Mouse (Mus musculus): ENCODE results near the gene Cit. TPM values are rescaled to one million over a fixed set of nuclear protein-coding genes. Genes with fewer than 3 reads are reported as not detected.

The Cit gene
- polyA plus RNA-seq, 1 experiment = 8.5 TPM

- TF ChIP-seq POLR2A (IDR thresholded peaks at IDR 0.05; ENCODE audit: insufficient read length, low read depth) (no peak), MYOG (IDR thresholded peaks at IDR 0.05; ENCODE audit: control insufficient read depth in 1 of 3, insufficient read depth in 1 of 3, insufficient read length in 2 of 3, low read depth in 2 of 3) (no peak)
- Histone ChIP-seq H3K36me3 (ENCODE audit: control insufficient read depth, insufficient read depth) (no peaks in the 10 kb centered on the region), H3K4me2 (ENCODE audit: low read depth) (no peak overlapping the region), H3K27me3 (ENCODE audit: control insufficient read depth, insufficient read depth, insufficient read length) (no peaks in the 10 kb centered on the region), H3ac (ENCODE audit: control insufficient read depth, insufficient read length) (no peak overlapping the region), H3K79me2 (ENCODE audit: control insufficient read depth, insufficient read depth) (no peaks in the 10 kb centered on the region), H3K4me3 (no peak overlapping the region)
Observed at GRCm38 (mm10) chr5:115977757-115978156, 132.7 kb downstream of the Cit start.

- no peak overlapping the region for H3ac ChIP-seq (ENCODE audit: control insufficient read depth, insufficient read length)
- H3K27me3 ChIP-seq (ENCODE audit: control insufficient read depth, insufficient read depth, insufficient read length) = no peaks in the 10 kb centered on the region
- no peaks in the 10 kb centered on the region for H3K36me3 ChIP-seq (ENCODE audit: control insufficient read depth, insufficient read depth)
- no peaks in the 10 kb centered on the region for H3K79me2 ChIP-seq (ENCODE audit: control insufficient read depth, insufficient read depth)
- H3K4me2 ChIP-seq (ENCODE audit: low read depth) = no peak overlapping the region
- TF ChIP-seq TCF3 (IDR thresholded peaks at IDR 0.05; ENCODE audit: insufficient read length, low read depth) (no peak), SRF (IDR thresholded peaks at IDR 0.05; ENCODE audit: control insufficient read depth, insufficient read length, low read depth) (no peak), USF1 (IDR thresholded peaks at IDR 0.05; ENCODE audit: low read depth) (no peak)
- H3K4me3 ChIP-seq = no peak overlapping the region
Observed at GRCm38 (mm10) chr5:115978255-115978654, 133.2 kb downstream of the Cit start.

DNA sequence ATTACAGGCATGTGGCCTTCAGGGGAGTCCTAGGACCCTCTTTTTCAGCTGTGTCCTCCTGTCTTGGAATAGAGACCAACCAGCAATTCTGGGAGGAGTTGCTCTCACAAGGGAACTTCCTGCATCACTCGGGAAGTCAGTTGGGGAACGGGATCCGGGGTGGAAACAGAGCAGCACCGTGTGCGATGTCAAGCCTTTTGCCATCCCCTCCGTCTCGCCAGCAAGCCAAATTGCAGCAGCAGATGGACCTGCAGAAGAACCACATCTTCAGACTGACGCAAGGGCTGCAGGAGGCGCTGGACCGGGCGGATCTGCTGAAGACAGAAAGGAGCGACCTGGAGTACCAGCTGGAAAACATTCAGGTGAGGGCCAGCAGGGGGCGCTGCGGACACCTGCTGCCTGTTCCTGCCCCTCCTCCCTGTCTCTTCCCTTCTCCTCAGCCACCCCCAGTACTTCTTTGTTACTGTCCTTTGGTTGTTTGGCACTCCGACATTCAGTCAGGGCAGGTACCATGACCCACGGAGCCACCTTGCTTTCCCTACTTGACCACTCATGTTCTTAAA lies 134.1 kb downstream of the Cit start:
- no peak overlapping the region for H3K4me3 ChIP-seq
- no peak overlapping the region for H3K4me2 ChIP-seq (ENCODE audit: low read depth)
- no peaks in the 10 kb centered on the region for H3K36me3 ChIP-seq (ENCODE audit: control insufficient read depth, insufficient read depth)
- H3K27me3 ChIP-seq (ENCODE audit: control insufficient read depth, insufficient read depth, insufficient read length) = no peaks in the 10 kb centered on the region
- no peaks in the 10 kb centered on the region for H3K79me2 ChIP-seq (ENCODE audit: control insufficient read depth, insufficient read depth)
- no peak overlapping the region for H3ac ChIP-seq (ENCODE audit: control insufficient read depth, insufficient read length)
- TF ChIP-seq MYOD1 (IDR thresholded peaks at IDR 0.05; ENCODE audit: control insufficient read depth in 1 of 3, insufficient read length in 2 of 3, low read depth in 2 of 3) (peak in 1 of 3 experiments; percentile 7), POLR2AphosphoS2 (IDR thresholded peaks at IDR 0.05; ENCODE audit: insufficient read length, low read depth) (no peak)

- no peak overlapping the region for H3K4me2 ChIP-seq (ENCODE audit: low read depth)
- H3K36me3 ChIP-seq (ENCODE audit: control insufficient read depth, insufficient read depth) = no peaks in the 10 kb centered on the region
- no peaks in the 10 kb centered on the region for H3K79me2 ChIP-seq (ENCODE audit: control insufficient read depth, insufficient read depth)
- no peaks in the 10 kb centered on the region for H3K27me3 ChIP-seq (ENCODE audit: control insufficient read depth, insufficient read depth, insufficient read length)
- H3ac ChIP-seq (ENCODE audit: control insufficient read depth, insufficient read length) = no peak overlapping the region
- H3K4me3 ChIP-seq = no peak overlapping the region
- TF ChIP-seq SRF (IDR thresholded peaks at IDR 0.05; ENCODE audit: control insufficient read depth, insufficient read length, low read depth) (no peak), CEBPB (IDR thresholded peaks at IDR 0.05; ENCODE audit: insufficient read depth, poor library complexity, severe bottlenecking) (no peak), REST (IDR thresholded peaks at IDR 0.05; ENCODE audit: insufficient read depth, insufficient read length) (no peak), E2F4 (IDR thresholded peaks at IDR 0.05; ENCODE audit: insufficient read depth) (no peak), TCF12 (IDR thresholded peaks at IDR 0.05; ENCODE audit: insufficient read depth, poor library complexity, severe bottlenecking) (no peak), USF1 (IDR thresholded peaks at IDR 0.05; ENCODE audit: low read depth) (no peak), POLR2A (IDR thresholded peaks at IDR 0.05; ENCODE audit: insufficient read length, low read depth) (no peak), MYOG (IDR thresholded peaks at IDR 0.05; ENCODE audit: control insufficient read depth in 1 of 3, insufficient read depth in 1 of 3, insufficient read length in 2 of 3, low read depth in 2 of 3) (no peak), TCF3 (IDR thresholded peaks at IDR 0.05; ENCODE audit: insufficient read length, low read depth) (no peak), MAX (IDR thresholded peaks at IDR 0.05; ENCODE audit: low read depth) (no peak), MYOD1 (IDR thresholded peaks at IDR 0.05; ENCODE audit: control insufficient read depth in 1 of 3, insufficient read length in 2 of 3, low read depth in 2 of 3) (no peak), POLR2AphosphoS2 (IDR thresholded peaks at IDR 0.05; ENCODE audit: insufficient read length, low read depth) (no peak)
Observed at GRCm38 (mm10) chr5:115980537-115980936, 135.5 kb downstream of the Cit start.

GRCm38 (mm10) chr5:115982671-115983373 lies 137.7 kb downstream of the Cit start:
- Histone ChIP-seq H3K4me3 (no peak overlapping the region), H3ac (ENCODE audit: control insufficient read depth, insufficient read length) (no peak overlapping the region), H3K79me2 (ENCODE audit: control insufficient read depth, insufficient read depth) (no peaks in the 10 kb centered on the region), H3K36me3 (ENCODE audit: control insufficient read depth, insufficient read depth) (no peaks in the 10 kb centered on the region), H3K27me3 (ENCODE audit: control insufficient read depth, insufficient read depth, insufficient read length) (no peaks in the 10 kb centered on the region), H3K4me2 (ENCODE audit: low read depth) (no peak overlapping the region)
- TF ChIP-seq TCF12 (IDR thresholded peaks at IDR 0.05; ENCODE audit: insufficient read depth, poor library complexity, severe bottlenecking) (no peak), REST (IDR thresholded peaks at IDR 0.05; ENCODE audit: insufficient read depth, insufficient read length) (no peak), USF1 (IDR thresholded peaks at IDR 0.05; ENCODE audit: low read depth) (no peak), MAX (IDR thresholded peaks at IDR 0.05; ENCODE audit: low read depth) (no peak), SRF (IDR thresholded peaks at IDR 0.05; ENCODE audit: control insufficient read depth, insufficient read length, low read depth) (no peak), TCF3 (IDR thresholded peaks at IDR 0.05; ENCODE audit: insufficient read length, low read depth) (no peak), E2F4 (IDR thresholded peaks at IDR 0.05; ENCODE audit: insufficient read depth) (no peak)

All from myocyte (in vitro differentiated cells).